Mouse (Mus musculus) kidney, adult 2 months (tissue): Measurements from ENCODE around the gene Wbp2.

Source experiments
- CTCF ChIP-seq: fragments of 200-500 bp; conservative IDR thresholded peaks from 2 replicates; pipeline ENCODE4 v1.5.1; 2011; ENCODE audit warnings: low read depth, mild to moderate bottlenecking, control low read depth, low read length, moderate library complexity, mixed read lengths; ENCODE audit not compliant: insufficient read depth, insufficient read length
- POLR2A ChIP-seq: fragments of 200-500 bp; IDR thresholded peaks from one replicate; pipeline ENCODE4 v1.6.1; 2011; ENCODE audit warnings: low read depth, low read length, control low read depth

DNA sequence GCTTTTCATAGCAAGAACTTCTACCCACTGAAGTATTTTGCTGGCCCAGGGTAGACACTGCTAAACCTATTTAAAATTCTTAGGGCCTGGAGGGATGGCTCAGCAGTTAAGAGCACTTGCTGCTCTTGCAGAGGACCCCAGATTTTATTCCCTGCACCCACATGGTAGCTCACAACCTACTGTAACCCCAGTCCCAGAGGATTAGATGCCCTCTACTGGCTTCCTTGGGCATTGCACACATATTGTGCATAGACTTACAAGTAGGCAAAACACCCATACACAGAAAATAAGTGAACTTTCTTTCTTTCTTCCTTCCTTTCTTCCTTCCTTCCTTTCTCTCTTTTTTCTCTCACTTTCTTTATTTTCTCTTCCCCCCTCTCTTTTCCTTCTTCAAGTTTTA, 31.0 kb upstream of the Wbp2 start:
- 0 out of 2 replicates have a peak, but pooled peaks have one; percentile 24 for TF ChIP-seq CTCF
- TF ChIP-seq POLR2A: no peak
